Mouse (Mus musculus) layer of hippocampus, adult 6 months (tissue): Measurements from ENCODE around the gene Smok3b. TPM values are rescaled to one million over a fixed set of nuclear protein-coding genes. Genes with fewer than 3 reads are reported as not detected.

Experiments used
- long read RNA-seq, 2 experiments: library from polyadenylated mRNA; unstranded; transcript quantifications; one replicate each; pipeline ENCODE4 v2.0.0; 2019 to 2020
- polyA plus RNA-seq: library from polyadenylated mRNA; unstranded; fragments of <200 nt; fragmentation: Nextera tagmentation; gene quantifications from 2 replicates; pipeline ENCODE4 v1.2.3, GENCODE M21; 2021

Smok3b gene
- not detected in 2 replicates for polyA plus RNA-seq
- long read RNA-seq, experiment 1 = 0 reads
- long read RNA-seq, experiment 2 = 0 reads

DNA sequence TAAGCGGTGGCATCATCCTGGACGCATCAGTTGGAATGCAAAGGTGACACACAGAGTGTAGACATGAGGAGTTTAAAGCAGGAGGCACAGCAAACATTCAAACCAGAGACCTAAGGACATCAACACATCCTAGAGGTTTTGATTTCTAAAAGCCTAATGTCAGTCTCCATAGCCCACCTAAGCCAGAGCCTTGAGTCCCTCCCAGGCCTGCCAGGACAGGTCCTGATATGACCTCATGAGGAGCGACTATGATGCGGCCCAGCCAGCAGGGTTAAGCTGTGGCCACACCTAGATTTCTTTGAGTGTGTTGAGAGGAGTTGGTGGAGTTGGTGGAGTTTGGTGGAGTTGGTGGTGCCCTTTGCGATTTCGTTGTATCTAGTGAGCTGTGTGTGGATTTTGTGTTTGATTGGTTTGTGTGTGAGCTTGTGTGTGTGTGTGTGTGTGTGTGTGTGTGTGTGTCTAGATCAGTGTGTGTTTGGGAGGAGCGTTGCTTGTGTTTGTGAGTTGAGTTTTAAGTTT, at the start of gene Smok3b, which contains the start of gene Smok3a:
TSS of gene Smok3b (plus strand) at position 469 of the 519 bp plus-strand sequence.
TSS of gene Smok3a (plus strand) at position 301 of the 519 bp plus-strand sequence.

GRCm38 (mm10) chr5:137981300-137981699, 39.9 kb upstream of the Smok3b start, which contains the start of gene Azgp1:
Gene Azgp1 (plus strand): TSS chr5:137981520.

DNA sequence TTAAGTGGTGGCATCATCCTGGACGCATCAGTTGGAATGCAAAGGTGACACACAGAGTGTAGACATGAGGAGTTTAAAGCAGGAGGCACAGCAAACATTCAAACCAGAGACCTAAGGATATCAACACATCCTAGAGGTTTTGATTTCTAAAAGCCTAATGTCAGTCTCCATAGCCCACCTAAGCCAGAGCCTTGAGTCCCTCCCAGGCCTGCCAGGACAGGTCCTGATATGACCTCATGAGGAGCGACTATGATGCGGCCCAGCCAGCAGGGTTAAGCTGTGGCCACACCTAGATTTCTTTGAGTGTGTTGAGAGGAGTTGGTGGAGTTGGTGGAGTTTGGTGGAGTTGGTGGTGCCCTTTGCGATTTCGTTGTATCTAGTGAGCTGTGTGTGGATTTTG, 31.7 kb downstream of the Smok3b start, which contains the start of gene Smok3c:
TSS of gene Smok3c (plus strand) at position 301 of the 400 bp plus-strand sequence.

GRCm38 (mm10) chr5:138084996-138085395, 63.8 kb downstream of the Smok3b start, which contains the start of gene Zkscan1:
Gene Zkscan1 (plus strand): TSS chr5:138085084.

Other genes starting within 250 kb of the Smok3b start
- gene Ppp1r35, start 242.6 kb upstream of the Smok3b start, polyA plus RNA-seq = 31.0 and 33.0 TPM in 2 replicates
- gene Mepce, start 233.8 kb upstream of the Smok3b start, polyA plus RNA-seq = 11.8 and 12.1 TPM in 2 replicates
- gene Zcwpw1, start 233.6 kb upstream of the Smok3b start, polyA plus RNA-seq = 3.1 and 3.5 TPM in 2 replicates
- 0.84 and 1.5 TPM in 2 replicates for gene Pilra, start 185.1 kb upstream of the Smok3b start, polyA plus RNA-seq
- not detected in 2 replicates for gene Pilrb1, start 163.3 kb upstream of the Smok3b start, polyA plus RNA-seq
- not detected in 2 replicates for gene Pilrb2, start 149.6 kb upstream of the Smok3b start, polyA plus RNA-seq
- gene Cyp3a13, start 99.8 kb upstream of the Smok3b start, polyA plus RNA-seq = not detected in 2 replicates
- 13.0 and 14.2 TPM in 2 replicates for gene Gjc3, start 58.3 kb upstream of the Smok3b start, polyA plus RNA-seq
- not detected in 2 replicates for gene Azgp1, start 39.9 kb upstream of the Smok3b start, polyA plus RNA-seq
- not detected in 2 replicates for gene Smok3a, start 168 bp upstream of the Smok3b start, polyA plus RNA-seq
- gene Smok3c, start 31.8 kb downstream of the Smok3b start, polyA plus RNA-seq = not detected in 2 replicates
- 8.0 and 10.7 TPM in 2 replicates for gene Zkscan1, start 63.7 kb downstream of the Smok3b start, polyA plus RNA-seq
- gene Zscan21, start 95.5 kb downstream of the Smok3b start, polyA plus RNA-seq = 14.1 and 14.6 TPM in 2 replicates
- gene Zfp113, start 134.3 kb downstream of the Smok3b start, polyA plus RNA-seq = 4.0 and 6.4 TPM in 2 replicates
- 330 and 333 TPM in 2 replicates for gene Cops6, start 139.6 kb downstream of the Smok3b start, polyA plus RNA-seq
- 3.9 and 4.3 TPM in 2 replicates for gene Ap4m1, start 150.6 kb downstream of the Smok3b start, polyA plus RNA-seq
- gene Mcm7, start 151.0 kb downstream of the Smok3b start, polyA plus RNA-seq = 8.4 and 9.6 TPM in 2 replicates
- 48.3 and 55.9 TPM in 2 replicates for gene Taf6, start 166.0 kb downstream of the Smok3b start, polyA plus RNA-seq
- 12.6 and 20.8 TPM in 2 replicates for gene Cnpy4, start 166.1 kb downstream of the Smok3b start, polyA plus RNA-seq
- 5.3 and 7.4 TPM in 2 replicates for gene Mblac1, start 172.9 kb downstream of the Smok3b start, polyA plus RNA-seq
- gene Nxpe5, start 204.5 kb downstream of the Smok3b start, polyA plus RNA-seq = not detected in 2 replicates
- gene Lamtor4, start 234.1 kb downstream of the Smok3b start, polyA plus RNA-seq = 106 and 108 TPM in 2 replicates
- 4.3 and 4.5 TPM in 2 replicates for gene BC037034, start 242.6 kb downstream of the Smok3b start, polyA plus RNA-seq